Mouse (Mus musculus) heart, postnatal 0 days (tissue): ENCODE measurements at regions not wholly inside any gene's neighbourhood (a gene's known extent, or its start where the extent isn't known, plus 50 kb on each side); places are given as distances from the start of the nearest gene placed in this dataset.

ENCODE experiments used
- ATAC-seq: fragments of 200-750 bp; cut with Nextera tagmentation; 2 replicates; pipeline ENCODE4 v1.8.0; 2017; ENCODE audit warnings: low read depth, moderate number of reproducible peaks, moderate library complexity; ENCODE audit not compliant: insufficient read depth
- DNase-seq: peaks from one replicate; pipeline ENCODE4 v3.0.0-alpha.2; 2016; ENCODE audit warnings: low spot score
- H3K27ac ChIP-seq: fragments of 300-500 bp; sonication (generic); 2 replicates; pipeline ENCODE4 v1.5.1; 2014; ENCODE audit warnings: low read depth, mild to moderate bottlenecking
- H3K27me3 ChIP-seq: fragments of 300-500 bp; sonication (generic); 2 replicates; pipeline ENCODE4 v1.6.1; 2014; ENCODE audit warnings: low read length, mixed read lengths; ENCODE audit not compliant: control insufficient read depth, insufficient read depth
- H3K36me3 ChIP-seq: fragments of 300-500 bp; sonication (generic); replicated peaks from 2 replicates; pipeline ENCODE4 v1.6.1; 2014; ENCODE audit warnings: low read length, mixed read lengths; ENCODE audit not compliant: control insufficient read depth, insufficient read depth
- H3K4me1 ChIP-seq: fragments of 300-500 bp; sonication (generic); 2 replicates; pipeline ENCODE4 v1.6.1; 2014; ENCODE audit warnings: antibody characterized with exemption; ENCODE audit not compliant: control insufficient read depth, insufficient read depth
- H3K4me2 ChIP-seq: fragments of 300-500 bp; sonication (generic); 2 replicates; pipeline ENCODE4 v1.6.1; 2014; ENCODE audit warnings: low read depth, mild to moderate bottlenecking, low read length, moderate library complexity
- H3K4me3 ChIP-seq: fragments of 300-500 bp; sonication (generic); 2 replicates; pipeline ENCODE4 v1.5.1; 2014; ENCODE audit warnings: low read depth, low read length
- H3K9ac ChIP-seq: fragments of 300-500 bp; sonication (generic); replicated peaks from 2 replicates; pipeline ENCODE4 v1.6.1; 2014; ENCODE audit warnings: low read depth, low read length, mixed read lengths
- H3K9me3 ChIP-seq: fragments of 300-500 bp; sonication (generic); replicated peaks from 2 replicates; pipeline ENCODE4 v1.6.1; 2016; ENCODE audit warnings: low read length; ENCODE audit not compliant: control insufficient read depth
- CTCF ChIP-seq: IDR thresholded peaks from 2 replicates; pipeline ENCODE4 v1.5.1; 2016; ENCODE audit warnings: antibody characterized with exemption, control low read depth, low read depth
- EP300 ChIP-seq: IDR thresholded peaks from 2 replicates; pipeline ENCODE4 v1.6.1; 2016; ENCODE audit warnings: antibody characterized with exemption, low read depth
- WGBS: fragments of 180-500 bp; shearing (Covaris S2); extraction: QIAGEN DNeasy Blood & Tissue Kit; methylation state at CpG from one replicate; pipeline ENCODE4 v1.1.7; 2014; 5-methylcytosine and 5-hydroxymethylcytosine counted together

DNA sequence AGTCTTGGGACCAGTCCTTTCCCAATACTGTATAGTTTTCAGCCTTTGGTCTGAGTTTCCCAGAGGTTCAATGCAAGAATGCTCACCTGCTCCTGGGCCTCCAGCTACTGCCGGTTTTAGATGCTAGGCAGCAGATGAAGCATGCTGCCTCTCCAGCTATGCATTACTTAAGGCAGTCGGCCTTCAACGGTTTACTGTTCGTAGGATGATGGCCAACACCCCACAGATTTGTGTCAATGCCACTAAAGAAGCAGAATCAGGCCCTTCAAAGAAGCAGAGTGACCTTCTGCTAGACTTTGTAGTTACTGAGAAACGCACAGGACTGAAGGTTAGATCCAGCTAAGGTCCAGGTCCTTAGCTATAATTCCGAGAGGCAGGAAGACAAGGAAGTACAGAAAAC lies 65.0 kb upstream of the Btg3 start:
- H3K27ac ChIP-seq, result no peak overlapping the region
- H3K4me2 ChIP-seq, result no peak overlapping the region
- no peaks in the 10 kb centered on the region for H3K4me1 ChIP-seq
- H3K9ac ChIP-seq, result no peak overlapping the region
- DNase-seq (no peak), ATAC-seq (no peak)
- no peak overlapping the region for H3K4me3 ChIP-seq
- no peak for TF ChIP-seq EP300
- TF ChIP-seq CTCF, result no peak
- H3K36me3 ChIP-seq, result no peaks in the 10 kb centered on the region
- WGBS, result 77% methylated on average over 6 of the region's 6 CpGs
- H3K9me3 ChIP-seq, result 0 out of 2 replicates have a peak, but pooled peaks cover 3% of the 10 kb centered on the region
- no peaks in the 10 kb centered on the region for H3K27me3 ChIP-seq

DNA sequence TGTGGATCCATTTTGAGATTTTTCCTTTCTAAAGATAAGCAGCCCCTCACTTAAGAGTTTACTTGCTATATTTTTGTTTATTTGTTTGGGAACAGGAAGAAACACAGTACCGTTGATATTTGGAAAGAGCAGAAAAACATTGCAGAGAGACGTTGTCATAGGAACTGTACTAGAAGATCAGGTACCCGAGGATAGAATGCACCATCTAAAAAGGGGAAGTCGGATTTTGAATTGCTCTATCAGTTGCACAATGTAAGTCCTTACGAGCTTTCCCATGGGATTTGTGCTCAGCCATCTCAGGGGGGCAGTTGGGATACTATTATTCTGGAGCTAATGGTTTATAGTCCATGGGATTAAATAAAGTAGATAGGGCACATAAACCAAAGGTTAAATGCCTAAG lies 58.7 kb upstream of the Btg3 start:
- no peak for TF ChIP-seq CTCF
- no peak for TF ChIP-seq EP300
- H3K4me2 ChIP-seq, result no peak overlapping the region
- no peaks in the 10 kb centered on the region for H3K36me3 ChIP-seq
- H3K27me3 ChIP-seq, result no peaks in the 10 kb centered on the region
- WGBS, result 60% methylated on average over 5 of the region's 5 CpGs
- no peak overlapping the region for H3K27ac ChIP-seq
- no peak overlapping the region for H3K4me3 ChIP-seq
- no peak for ATAC-seq
- H3K4me1 ChIP-seq, result no peaks in the 10 kb centered on the region
- DNase-seq, result no peak
- H3K9me3 ChIP-seq, result no peaks in the 10 kb centered on the region
- no peak overlapping the region for H3K9ac ChIP-seq

GRCm38 (mm10) chr16:78427470-78428041 lies 50.6 kb upstream of the Btg3 start:
- peak overlapping the region; percentile 30 for H3K4me3 ChIP-seq
- H3K4me2 ChIP-seq, result peak overlapping the region; percentile 53
- H3K27me3 ChIP-seq, result no peaks in the 10 kb centered on the region
- H3K9ac ChIP-seq, result peak overlapping the region; percentile 25; the same call in 1 of the 2 replicates
- peak overlapping the region; percentile 46; the same call in 1 of the 2 replicates for H3K27ac ChIP-seq
- H3K36me3 ChIP-seq, result no peaks in the 10 kb centered on the region
- H3K4me1 ChIP-seq, result peaks cover 16% of the 10 kb centered on the region
- DNase-seq (peak; percentile 61), ATAC-seq (peak; percentile 76)
- no peaks in the 10 kb centered on the region for H3K9me3 ChIP-seq
- TF ChIP-seq EP300 (no peak), CTCF (no peak)
- WGBS, result 28% methylated on average over 16 of the region's 16 CpGs
